Mouse (Mus musculus): ENCODE measurements around the gene Elmo3.
A peak's percentile ranks its signal among the peaks of the same experiment; 100 is the strongest.
"Not testable (repeated sequence)": the region's sequence is repeated elsewhere in the genome, so short reads cannot be mapped to it uniquely, and the experiment has no call there.

The Elmo3 gene

GRCm38 (mm10) chr8:105276292-105277120, 28.9 kb upstream of the Elmo3 start:
- DNase-seq (ENCODE audit: low spot score in 2 of 2), result no peak

GRCm38 (mm10) chr8:105278911-105279334, 26.5 kb upstream of the Elmo3 start:
- DNase-seq (ENCODE audit: low spot score in 2 of 2), result peak; percentile 59 to 74

- DNase-seq (ENCODE audit: low spot score in 2 of 2), result no peak
Observed at GRCm38 (mm10) chr8:105280567-105280966, 24.8 kb upstream of the Elmo3 start.

DNA sequence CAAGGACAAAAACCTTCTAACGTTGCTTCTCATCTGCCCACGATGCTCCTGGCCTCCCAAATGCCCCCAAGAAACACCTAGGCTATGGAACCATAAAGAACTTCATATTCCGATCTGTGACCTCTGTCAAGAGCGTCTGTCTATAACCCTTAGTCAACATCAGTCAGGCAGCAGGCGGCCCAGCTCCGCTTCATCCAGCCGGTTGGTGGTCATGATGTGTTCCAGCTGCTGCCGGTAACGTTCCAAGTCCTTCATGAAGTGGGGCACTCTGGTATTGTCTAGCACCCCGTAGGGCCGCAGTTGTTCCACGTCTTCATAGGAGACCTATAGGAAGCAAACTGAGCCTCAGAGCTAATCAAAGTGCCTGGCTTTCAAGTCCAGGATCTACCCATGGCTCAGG, 23.6 kb upstream of the Elmo3 start:
- DNase-seq (ENCODE audit: low spot score in 2 of 2), result no peak

DNA sequence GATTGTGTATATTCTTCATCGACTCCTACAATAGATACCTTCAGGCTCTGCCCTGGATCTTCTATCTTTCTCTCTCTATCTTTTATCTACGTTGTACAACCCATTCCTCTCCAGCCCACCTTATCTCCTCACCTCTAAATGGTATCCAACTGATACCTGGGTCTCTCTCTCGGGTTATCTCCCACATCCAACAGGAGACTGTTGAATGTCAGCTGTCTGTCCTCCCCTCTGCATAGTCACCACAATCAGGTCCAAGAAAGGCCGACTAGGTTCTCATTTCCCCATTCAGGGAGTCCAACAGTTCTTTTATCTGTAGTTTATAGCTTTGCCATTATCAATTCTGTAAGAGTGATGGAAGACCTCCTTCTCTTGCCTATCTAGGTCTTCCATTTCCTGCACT, 23.2 kb upstream of the Elmo3 start:
- DNase-seq (ENCODE audit: low spot score in 2 of 2), result no peak

- DNase-seq (ENCODE audit: low spot score in 2 of 2), result no peak
Observed at GRCm38 (mm10) chr8:105283074-105283473, 22.3 kb upstream of the Elmo3 start.

DNA sequence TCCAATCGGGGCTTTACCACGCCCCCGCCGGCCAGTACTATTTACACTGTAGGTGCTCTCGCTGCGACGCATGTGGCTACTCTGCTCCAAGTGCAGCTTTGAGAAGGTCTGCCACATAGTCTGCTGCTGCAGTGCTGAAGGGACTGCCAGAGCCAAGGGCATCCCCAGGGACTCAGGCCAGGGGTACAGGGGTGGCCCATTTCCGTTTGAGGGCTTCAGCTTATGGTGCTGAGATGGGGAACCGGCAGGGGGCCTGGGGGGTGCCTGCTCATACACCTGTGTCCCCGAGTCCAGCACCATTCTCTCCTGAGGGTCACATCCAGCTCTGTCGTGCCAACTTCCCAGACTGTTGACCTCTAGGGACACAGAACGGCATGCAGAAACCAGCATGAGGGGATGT, 19.9 kb upstream of the Elmo3 start:
- DNase-seq (ENCODE audit: low spot score in 2 of 2), result no peak

GRCm38 (mm10) chr8:105286907-105287306, 18.5 kb upstream of the Elmo3 start:
- no peak for DNase-seq (ENCODE audit: low spot score in 2 of 2)

- DNase-seq (ENCODE audit: low spot score in 2 of 2), result no peak
Observed at GRCm38 (mm10) chr8:105288231-105288630, 17.2 kb upstream of the Elmo3 start.

DNA sequence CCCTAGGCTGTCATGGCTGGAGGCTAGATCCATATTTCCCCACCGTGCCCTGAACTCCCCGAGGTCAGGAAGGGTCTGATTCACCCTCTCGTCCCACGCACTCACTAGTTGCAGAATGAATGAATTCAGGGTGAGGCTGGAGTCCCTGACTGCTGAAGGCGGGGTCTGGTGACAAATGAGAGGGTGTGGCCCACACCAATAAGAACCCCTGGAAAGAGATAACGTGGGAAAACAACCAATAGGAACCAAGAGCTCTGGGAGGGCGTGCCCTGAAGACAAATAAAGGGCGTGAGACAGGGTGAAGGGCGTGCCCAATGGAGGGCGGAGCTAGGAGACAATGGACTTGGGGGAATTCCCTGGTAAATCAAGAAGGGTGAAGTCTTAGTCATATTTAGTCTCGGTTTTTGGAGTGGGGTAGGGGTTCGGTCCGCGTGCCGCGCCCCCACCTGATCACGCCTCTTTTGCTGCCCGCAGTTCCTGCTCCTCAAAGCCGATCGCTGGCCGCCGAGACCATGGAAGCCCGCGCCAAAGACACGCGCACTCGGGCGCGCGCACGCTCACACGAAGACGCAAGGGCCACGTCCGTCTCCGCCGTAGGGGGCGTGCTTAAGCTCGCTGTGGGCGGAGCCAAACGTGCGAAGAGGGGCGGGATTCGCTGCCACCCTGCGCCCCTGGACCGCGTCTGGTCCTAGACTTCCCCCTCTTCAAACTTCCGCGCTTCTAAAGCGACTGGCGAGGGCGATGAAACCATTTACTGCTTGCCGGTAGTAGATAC, 16.3 kb upstream of the Elmo3 start:
- DNase-seq (ENCODE audit: low spot score in 2 of 2), result peak; percentile 91 to 95

DNA sequence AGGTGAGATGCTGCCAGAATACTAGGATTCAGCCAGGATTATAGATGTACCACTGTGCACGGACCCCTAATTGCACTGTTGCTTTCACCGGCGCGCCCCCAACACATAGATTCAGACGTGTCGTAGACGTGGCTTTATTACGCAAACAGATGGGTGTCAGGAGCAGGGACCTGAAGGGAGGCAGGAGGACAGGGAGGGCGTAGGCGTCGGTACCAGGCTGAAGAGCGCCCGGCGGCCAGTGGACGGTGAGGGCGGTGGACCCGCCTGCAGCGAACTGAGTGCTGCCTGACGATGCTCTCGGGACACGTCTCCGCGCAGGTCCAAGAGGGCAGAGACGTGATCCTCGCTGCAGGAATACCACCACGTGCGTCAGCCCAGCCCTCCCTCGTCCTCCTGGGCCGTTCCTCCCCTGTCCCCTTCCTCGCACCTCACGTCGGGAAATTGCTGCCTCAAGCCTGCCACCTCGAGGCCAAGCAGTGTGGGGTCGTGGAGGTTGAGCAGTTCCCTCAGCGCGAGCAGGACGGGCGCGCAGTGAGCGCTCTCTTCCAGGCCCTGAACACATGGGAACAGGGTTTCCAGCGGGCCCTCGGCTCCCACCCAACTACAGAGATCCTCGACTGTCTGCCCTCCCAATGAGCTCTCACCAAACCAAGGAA, 15.5 kb upstream of the Elmo3 start, which contains the start of gene 4931428F04Rik:
Gene 4931428F04Rik, minus strand, starts transcription at position 60 of the 656 bp plus-strand sequence.
- DNase-seq (ENCODE audit: low spot score in 2 of 2), result peak in 1 of 2 experiments; percentile 56

DNA sequence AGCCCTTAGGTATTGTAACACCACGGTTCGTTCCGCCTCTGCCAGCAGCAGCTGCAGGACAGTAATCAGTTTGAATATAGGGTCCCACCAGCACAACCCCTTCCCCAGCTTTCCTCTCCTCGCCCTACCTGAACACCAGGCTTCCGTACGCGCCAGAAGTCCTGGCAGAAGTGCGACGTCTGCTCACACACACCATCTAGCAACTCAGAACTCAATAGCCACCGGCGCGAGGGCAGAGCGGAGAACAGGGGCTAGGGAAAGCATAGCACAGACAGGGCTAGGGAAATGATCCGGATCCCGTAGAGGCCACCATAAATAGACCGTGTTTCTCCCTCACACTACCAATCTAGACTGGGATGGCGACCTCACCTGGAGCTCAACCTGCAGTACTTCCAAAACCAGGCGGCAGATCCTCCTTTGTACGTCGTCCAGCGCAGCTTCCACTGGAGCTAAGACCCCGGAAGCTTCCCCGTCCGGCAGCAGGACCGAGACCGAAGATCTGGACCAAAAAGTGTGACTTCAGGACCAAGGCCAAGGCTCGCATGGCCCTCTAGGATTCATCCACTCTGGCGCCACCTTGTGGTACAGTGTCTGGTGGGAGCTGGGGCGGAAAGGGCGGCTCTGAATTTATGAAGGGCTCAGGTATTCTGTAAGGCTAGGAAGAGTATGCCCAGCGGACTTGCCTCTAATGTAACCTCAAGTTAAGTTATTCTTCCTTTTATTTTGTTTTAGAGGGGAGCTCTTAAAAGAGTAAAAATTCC, 14.7 kb upstream of the Elmo3 start:
- DNase-seq (ENCODE audit: low spot score in 2 of 2), result peak in 1 of 2 experiments; percentile 74

DNA sequence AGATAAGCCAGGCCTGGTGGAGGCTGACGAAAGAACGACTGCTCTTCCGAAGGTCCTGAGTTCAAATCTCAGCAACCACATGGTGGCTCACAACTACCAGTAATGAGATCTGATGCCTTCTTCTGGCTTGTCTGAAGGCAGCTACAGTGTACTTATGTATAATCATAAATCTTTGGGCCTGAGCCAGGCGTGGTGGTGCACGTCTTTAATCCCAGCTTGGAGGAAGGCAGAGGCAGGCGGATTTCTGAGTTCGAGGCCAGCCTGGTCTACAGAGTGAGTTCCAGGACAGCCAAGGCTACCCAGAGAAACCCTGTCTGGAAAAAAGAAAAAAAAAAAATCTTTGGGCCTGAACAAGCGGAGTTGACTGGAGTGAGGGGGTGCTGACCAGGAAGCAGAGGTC, 14.0 kb upstream of the Elmo3 start:
- not testable (repeated sequence) for DNase-seq (ENCODE audit: low spot score in 2 of 2)

DNA sequence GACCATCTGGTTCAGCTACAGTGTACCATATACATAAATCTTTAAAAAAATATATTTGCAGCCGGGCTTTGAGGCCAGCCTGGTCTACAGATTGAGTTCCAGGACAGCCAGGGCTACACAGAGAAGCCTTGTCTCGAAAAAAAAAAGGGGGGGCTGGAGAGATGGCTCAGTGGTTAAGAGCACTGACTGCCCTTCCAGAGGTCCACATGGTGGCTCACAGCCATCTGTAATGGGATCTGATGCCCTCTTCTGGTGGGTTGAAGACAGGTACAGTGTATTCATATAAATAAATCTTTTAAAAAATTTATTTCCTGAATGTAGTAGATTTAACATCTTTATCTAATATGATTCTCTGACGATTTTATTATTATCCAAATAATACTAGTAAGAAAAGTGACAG, 13.6 kb upstream of the Elmo3 start:
- not testable (repeated sequence) for DNase-seq (ENCODE audit: low spot score in 2 of 2)

GRCm38 (mm10) chr8:105292471-105292870, 12.9 kb upstream of the Elmo3 start:
- no peak for DNase-seq (ENCODE audit: low spot score in 2 of 2)

- no peak for DNase-seq (ENCODE audit: low spot score in 2 of 2)
Observed at GRCm38 (mm10) chr8:105293405-105293804, 12.0 kb upstream of the Elmo3 start.

- DNase-seq (ENCODE audit: low spot score in 2 of 2), result no peak
Observed at GRCm38 (mm10) chr8:105294776-105295175, 10.6 kb upstream of the Elmo3 start.

DNA sequence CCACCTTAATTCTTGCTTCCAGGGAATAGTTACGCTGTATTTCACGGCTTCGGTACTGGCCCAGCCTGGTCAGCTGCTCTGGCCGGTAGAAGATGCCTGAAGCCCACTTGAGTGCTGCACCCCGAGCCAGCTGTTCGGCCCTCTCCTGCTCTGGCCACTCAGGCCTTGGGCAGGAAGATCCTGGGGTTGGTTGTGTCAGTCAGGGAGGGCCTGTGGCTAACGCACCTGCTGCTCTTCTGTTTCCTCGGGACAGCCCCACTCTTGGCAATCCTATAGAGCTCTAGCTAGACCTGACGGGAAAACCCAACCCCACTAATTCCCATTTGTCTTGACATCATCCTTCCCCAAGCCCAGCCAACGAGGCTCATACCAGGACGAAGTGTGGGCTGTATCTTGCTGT, 10.1 kb upstream of the Elmo3 start:
- no peak for DNase-seq (ENCODE audit: low spot score in 2 of 2)

GRCm38 (mm10) chr8:105295895-105296573, 9.4 kb upstream of the Elmo3 start, which contains the start of gene Exoc3l:
TSS of gene Exoc3l (minus strand) at chr8:105296101.
- DNase-seq (ENCODE audit: low spot score in 2 of 2), result no peak

- DNase-seq (ENCODE audit: low spot score in 2 of 2), result peak; percentile 80 to 89
Observed at GRCm38 (mm10) chr8:105297511-105298192, 7.7 kb upstream of the Elmo3 start, which contains the start of gene E2f4. TSS of gene E2f4 (plus strand) at chr8:105297663.
